Mouse (Mus musculus) olfactory bulb, adult 2 months (tissue): ENCODE results near the gene Znhit2.

ENCODE experiments used
- CTCF ChIP-seq: fragments of 200-500 bp; IDR thresholded peaks from 2 replicates; pipeline ENCODE4 v1.5.1; 2012; ENCODE audit warnings: low read depth, mild to moderate bottlenecking, low read length, moderate library complexity; ENCODE audit not compliant: insufficient read depth
- POLR2A ChIP-seq: fragments of 200-500 bp; IDR thresholded peaks from 2 replicates; pipeline ENCODE4 v1.6.1; 2012; ENCODE audit warnings: mild to moderate bottlenecking, low read depth, low read length, moderate library complexity; ENCODE audit not compliant: insufficient read depth

- TF ChIP-seq CTCF (no peak), POLR2A (no peak)
Measured at GRCm38 (mm10) chr19:6058513-6058912, 2.5 kb upstream of the Znhit2 start.
